Mouse (Mus musculus) midbrain, postnatal 0 days (tissue): ENCODE results near the gene Ube2v1. TPM values are rescaled to one million over a fixed set of nuclear protein-coding genes. Genes with fewer than 3 reads are reported as not detected.

Experiments
- ATAC-seq: fragments of 200-750 bp; cut with Nextera tagmentation; 2 replicates; pipeline ENCODE4 v1.8.0; 2017; ENCODE audit warnings: moderate number of reproducible peaks, mild to moderate bottlenecking, moderate TSS enrichment, moderate library complexity; ENCODE audit not compliant: low FRiP score
- DNase-seq: peaks from one replicate; pipeline ENCODE4 v3.0.0-alpha.2; 2015; ENCODE audit warnings: low spot score
- H3K27ac ChIP-seq: fragments of 300-500 bp; sonication (generic); 2 replicates; pipeline ENCODE4 v1.5.1; 2014; ENCODE audit warnings: low read depth, mild to moderate bottlenecking, low read length, mixed read lengths
- H3K27me3 ChIP-seq: fragments of 300-500 bp; sonication (generic); 2 replicates; pipeline ENCODE4 v1.6.1; 2014; ENCODE audit warnings: low read length, control low read depth, mixed read lengths; ENCODE audit not compliant: insufficient read depth
- H3K36me3 ChIP-seq: fragments of 300-500 bp; sonication (generic); 2 replicates; pipeline ENCODE4 v1.6.1; 2014; ENCODE audit warnings: low read length, control low read depth, mixed read lengths; ENCODE audit not compliant: insufficient read depth
- H3K4me1 ChIP-seq: fragments of 300-500 bp; sonication (generic); 2 replicates; pipeline ENCODE4 v1.6.1; 2014; ENCODE audit warnings: mild to moderate bottlenecking, control low read depth, antibody characterized with exemption, low read length, mixed read lengths; ENCODE audit not compliant: insufficient read depth
- H3K4me2 ChIP-seq: fragments of 300-500 bp; sonication (generic); 2 replicates; pipeline ENCODE4 v1.6.1; 2014; ENCODE audit warnings: low read depth, mild to moderate bottlenecking, low read length, mixed read lengths; ENCODE audit not compliant: poor library complexity, severe bottlenecking
- H3K4me3 ChIP-seq: fragments of 300-500 bp; sonication (generic); 2 replicates; pipeline ENCODE4 v1.5.1; 2014; ENCODE audit warnings: low read depth, mild to moderate bottlenecking, low read length, moderate library complexity
- H3K9ac ChIP-seq: fragments of 300-500 bp; sonication (generic); replicated peaks from 2 replicates; pipeline ENCODE4 v1.6.1; 2014; ENCODE audit warnings: mild to moderate bottlenecking, low read length, moderate library complexity, mixed read lengths; ENCODE audit not compliant: poor library complexity, severe bottlenecking
- H3K9me3 ChIP-seq: fragments of 300-500 bp; sonication (generic); 2 replicates; pipeline ENCODE4 v1.6.1; 2016; ENCODE audit warnings: low read length, control low read depth
- CTCF ChIP-seq: IDR thresholded peaks from 2 replicates; pipeline ENCODE4 v1.5.1; 2016; ENCODE audit warnings: antibody characterized with exemption, mild to moderate bottlenecking
- WGBS: fragments of 180-500 bp; shearing (Covaris S2); extraction: QIAGEN DNeasy Blood & Tissue Kit; methylation state at CpG from one replicate; pipeline ENCODE4 v1.1.7; 2014; 5-methylcytosine and 5-hydroxymethylcytosine counted together
- polyA plus RNA-seq: library from polyadenylated mRNA; unstranded; fragments of >200 nt; fragmentation: Nextera tagmentation; extraction: Ambion mirVana; gene quantifications from 2 replicates; pipeline ENCODE4 v1.2.1, GENCODE M21; 2015
- total RNA-seq: library from RNA; depleted of rRNA; stranded (reverse); fragments of >200 nt; gene quantifications from 2 replicates; pipeline ENCODE4 v1.2.3, GENCODE M21; 2014; rRNA removed

The Ube2v1 gene
- total RNA-seq (191 and 233 TPM in 2 replicates), polyA plus RNA-seq (402 and 414 TPM in 2 replicates)

- H3K4me1 ChIP-seq = peaks cover 10% of the 10 kb centered on the region
- WGBS = under 1% methylated on average over 59 of the region's 87 CpGs
Observed at GRCm38 (mm10) chr2:167631591-167632448, at the start of gene Ube2v1. Gene Ube2v1 (minus strand): TSS chr2:167632095.

GRCm38 (mm10) chr2:167680657-167681056, 48.8 kb upstream of the Ube2v1 start:
- Histone ChIP-seq H3K4me2 (no peak overlapping the region), H3K9me3 (no peaks in the 10 kb centered on the region), H3K27me3 (0 out of 2 replicates have a peak, but pooled peaks cover 4% of the 10 kb centered on the region), H3K36me3 (no peaks in the 10 kb centered on the region), H3K27ac (no peak overlapping the region), H3K9ac (no peak overlapping the region), H3K4me1 (no peaks in the 10 kb centered on the region), H3K4me3 (no peak overlapping the region)
- DNase-seq (peak; percentile 65), ATAC-seq (no peak)
- 50% methylated on average over 5 of the region's 5 CpGs for WGBS
- TF ChIP-seq CTCF = peak; percentile 70

More at GRCm38 (mm10) chr2:167631591-167632448, at the start of gene Ube2v1:
- peak within 1 kb of the TSS; percentile 92 for H3K4me3 ChIP-seq
- no peaks in the 10 kb centered on the region for H3K27me3 ChIP-seq
- TF ChIP-seq CTCF = peak; percentile 58
- H3K9me3 ChIP-seq = no peaks in the 10 kb centered on the region
- peak; percentile 86 for ATAC-seq
- H3K4me2 ChIP-seq = peak within 1 kb of the TSS; percentile 75
- H3K27ac ChIP-seq = peak within 1 kb of the TSS; percentile 84
- peak; percentile 97 for DNase-seq
- H3K36me3 ChIP-seq = 0 out of 2 replicates have a peak, but pooled peaks cover 3% of the 10 kb centered on the region
- H3K9ac ChIP-seq = peak within 1 kb of the TSS; percentile 93

- WGBS = 4% methylated on average over 13 of the region's 13 CpGs
- 0 out of 2 replicates have a peak, but pooled peaks cover 3% of the 10 kb centered on the region for H3K27me3 ChIP-seq
- no peak overlapping the region for H3K27ac ChIP-seq
- H3K9me3 ChIP-seq = no peaks in the 10 kb centered on the region
- peak; percentile 84 for ATAC-seq
- no peaks in the 10 kb centered on the region for H3K36me3 ChIP-seq
- peak; percentile 95 for TF ChIP-seq CTCF
- peak; percentile 72 for DNase-seq
- H3K9ac ChIP-seq = no peak overlapping the region
- no peaks in the 10 kb centered on the region for H3K4me1 ChIP-seq
- H3K4me3 ChIP-seq = no peak overlapping the region
- H3K4me2 ChIP-seq = no peak overlapping the region
Observed at GRCm38 (mm10) chr2:167679902-167680430, 48.1 kb upstream of the Ube2v1 start.

GRCm38 (mm10) chr2:167678600-167678999, 46.7 kb upstream of the Ube2v1 start:
- no peak for ATAC-seq
- Histone ChIP-seq H3K27me3 (no peaks in the 10 kb centered on the region), H3K27ac (no peak overlapping the region), H3K4me2 (no peak overlapping the region), H3K36me3 (no peaks in the 10 kb centered on the region), H3K9ac (no peak overlapping the region), H3K4me3 (no peak overlapping the region), H3K9me3 (no peaks in the 10 kb centered on the region), H3K4me1 (no peaks in the 10 kb centered on the region)
- TF ChIP-seq CTCF = peak; percentile 49
- no peak for DNase-seq
- WGBS = 49% methylated on average over 5 of the region's 5 CpGs

GRCm38 (mm10) chr2:167675120-167675909, 43.4 kb upstream of the Ube2v1 start:
- H3K4me1 ChIP-seq = no peaks in the 10 kb centered on the region
- H3K4me3 ChIP-seq = no peak overlapping the region
- H3K27me3 ChIP-seq = no peaks in the 10 kb centered on the region
- DNase-seq (peak; percentile 33), ATAC-seq (no peak)
- peak; percentile 60 for TF ChIP-seq CTCF
- 42% methylated on average over 14 of the region's 14 CpGs for WGBS
- no peak overlapping the region for H3K27ac ChIP-seq
- no peaks in the 10 kb centered on the region for H3K36me3 ChIP-seq
- H3K9ac ChIP-seq = no peak overlapping the region
- no peak overlapping the region for H3K4me2 ChIP-seq
- no peaks in the 10 kb centered on the region for H3K9me3 ChIP-seq
